Mouse (Mus musculus) liver, embryonic 14.5 days (tissue): Measurements from ENCODE around the gene Gtf2ird1. TPM values are rescaled to one million over a fixed set of nuclear protein-coding genes. Genes with fewer than 3 reads are reported as not detected.

Experiments used
- ATAC-seq: fragments of 200-750 bp; cut with Nextera tagmentation; 2 replicates; pipeline ENCODE4 v1.8.0; 2017; ENCODE audit warnings: moderate number of reproducible peaks, mild to moderate bottlenecking, moderate library complexity; ENCODE audit not compliant: insufficient read depth
- DNase-seq, 3 experiments: peaks; one replicate each; pipeline ENCODE4 v3.0.0-alpha.2; 2012 to 2013; ENCODE audit warnings: low read depth in 3 of 3, low spot score in 3 of 3
- H3K27ac ChIP-seq: fragments of 300-500 bp; sonication (generic); 2 replicates; pipeline ENCODE4 v1.5.1; 2014; ENCODE audit warnings: moderate library complexity, mild to moderate bottlenecking, control low read depth, inconsistent platforms
- H3K27me3 ChIP-seq: fragments of 300-500 bp; sonication (generic); 2 replicates; pipeline ENCODE4 v1.6.1; 2014; ENCODE audit warnings: mild to moderate bottlenecking, low read length, moderate library complexity; ENCODE audit not compliant: control insufficient read depth, insufficient read depth
- H3K36me3 ChIP-seq: fragments of 300-500 bp; sonication (generic); replicated peaks from 2 replicates; pipeline ENCODE4 v1.6.1; 2014; ENCODE audit warnings: low read depth; ENCODE audit not compliant: control insufficient read depth, insufficient read depth
- H3K4me1 ChIP-seq, 2 experiments: fragments of 200-500 bp in 1 of 2; fragments of 300-500 bp in 1 of 2; sonication (generic) in 1 of 2; replicated peaks; 2 replicates each; pipeline ENCODE4 v1.6.1; 2012 to 2014; ENCODE audit warnings: antibody characterized with exemption in 1 of 2, inconsistent platforms in 1 of 2, low read length in 1 of 2; ENCODE audit not compliant: control insufficient read depth in 2 of 2, insufficient read depth in 2 of 2
- H3K4me2 ChIP-seq: fragments of 300-500 bp; sonication (generic); 2 replicates; pipeline ENCODE4 v1.6.1; 2014; ENCODE audit warnings: low read depth, mild to moderate bottlenecking, control low read depth, moderate library complexity
- H3K4me3 ChIP-seq, 2 experiments: fragments of 200-500 bp in 1 of 2; fragments of 300-500 bp in 1 of 2; sonication (generic) in 1 of 2; 2 replicates each; pipeline ENCODE4 v1.5.1; 2012 to 2014; ENCODE audit warnings: low read depth in 2 of 2, low read length in 2 of 2, mild to moderate bottlenecking in 2 of 2, control low read depth in 1 of 2, inconsistent platforms in 1 of 2, moderate library complexity in 1 of 2; ENCODE audit not compliant: insufficient read depth in 1 of 2
- H3K9ac ChIP-seq: fragments of 300-500 bp; sonication (generic); replicated peaks from 2 replicates; pipeline ENCODE4 v1.6.1; 2014; ENCODE audit warnings: mild to moderate bottlenecking, control low read depth, moderate library complexity
- H3K9me3 ChIP-seq: fragments of 300-500 bp; sonication (generic); 2 replicates; pipeline ENCODE4 v1.6.1; 2016; ENCODE audit warnings: low read length, mixed read lengths; ENCODE audit not compliant: control insufficient read depth
- CTCF ChIP-seq: IDR thresholded peaks from 2 replicates; pipeline ENCODE4 v1.5.1; 2016; ENCODE audit warnings: antibody characterized with exemption, low read depth, control low read depth
- EP300 ChIP-seq: IDR thresholded peaks from 2 replicates; pipeline ENCODE4 v1.6.1; 2016; ENCODE audit warnings: antibody characterized with exemption, low read depth
- WGBS: fragments of 180-500 bp; shearing (Covaris S2); extraction: QIAGEN DNeasy Blood & Tissue Kit; methylation state at CpG from one replicate; pipeline ENCODE4 v1.1.7; 2014; ENCODE audit not compliant: insufficient replicate concordance; 5-methylcytosine and 5-hydroxymethylcytosine counted together
- polyA plus RNA-seq, 2 experiments: library from polyadenylated mRNA; depleted of rRNA in 1 of 2; stranded (reverse) in 1 of 2; unstranded in 1 of 2; fragments of >200 nt; fragmentation: Nextera tagmentation in 1 of 2; extraction: Ambion mirVana in 1 of 2; gene quantifications; 2 replicates each; pipeline versions ENCODE4 v1.2.1 to v1.2.3; 2012 to 2014

Gene Gtf2ird1
- polyA plus RNA-seq, 2 experiments: 7.5 to 8.4 TPM

DNA sequence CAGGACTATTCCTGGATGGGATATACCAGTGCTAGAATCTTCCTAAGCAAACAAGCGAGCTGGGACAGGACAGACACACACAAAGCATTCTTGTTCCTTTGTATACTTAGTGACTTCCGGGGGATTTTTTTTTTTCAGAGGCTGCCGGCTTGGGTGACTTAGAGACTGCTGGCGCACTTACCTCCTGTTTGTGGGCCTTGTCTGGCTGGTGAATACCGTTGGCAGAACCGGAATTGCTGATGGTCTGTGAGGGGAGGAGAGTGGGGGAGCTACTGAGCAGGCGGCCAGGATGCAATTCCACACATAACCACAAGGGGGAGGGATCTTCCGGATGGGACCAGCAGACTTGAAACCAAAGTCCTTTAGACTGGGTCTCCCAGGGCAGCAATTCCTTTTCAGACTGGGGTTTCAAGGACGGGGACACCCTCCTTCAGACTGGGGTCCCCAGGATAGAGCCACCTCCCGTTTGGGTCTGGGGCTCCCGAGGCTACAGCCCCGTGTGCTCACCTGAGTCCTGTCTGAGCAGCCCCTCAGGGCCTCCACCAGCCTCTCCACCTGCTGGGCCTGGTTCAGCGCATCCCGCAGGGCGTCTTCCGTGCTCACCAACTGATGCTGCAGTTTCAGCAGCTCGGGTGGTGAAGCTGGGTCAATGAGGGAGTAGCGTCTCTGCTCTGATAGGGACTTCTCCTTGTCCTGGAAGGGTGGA lies 35.3 kb upstream of the Gtf2ird1 start:
- 0 out of 4 replicates have a peak, but pooled peaks cover 0 to 2% of the 10 kb centered on the region in 2 experiments for H3K4me1 ChIP-seq
- no peaks in the 10 kb centered on the region for H3K9me3 ChIP-seq
- peak; percentile 64 to 66 (median 65) for DNase-seq
- no peak overlapping the region for H3K4me2 ChIP-seq
- H3K27ac ChIP-seq: no peak overlapping the region
- TF ChIP-seq CTCF (peak; percentile 97), EP300 (no peak)
- no peaks in the 10 kb centered on the region for H3K27me3 ChIP-seq
- peak; percentile 50; the same call in 1 of the 2 replicates for ATAC-seq
- H3K9ac ChIP-seq: no peak overlapping the region
- 27% methylated on average over 18 of the region's 18 CpGs for WGBS
- no peaks in the 10 kb centered on the region for H3K36me3 ChIP-seq
- no peak overlapping the region for H3K4me3 ChIP-seq

DNA sequence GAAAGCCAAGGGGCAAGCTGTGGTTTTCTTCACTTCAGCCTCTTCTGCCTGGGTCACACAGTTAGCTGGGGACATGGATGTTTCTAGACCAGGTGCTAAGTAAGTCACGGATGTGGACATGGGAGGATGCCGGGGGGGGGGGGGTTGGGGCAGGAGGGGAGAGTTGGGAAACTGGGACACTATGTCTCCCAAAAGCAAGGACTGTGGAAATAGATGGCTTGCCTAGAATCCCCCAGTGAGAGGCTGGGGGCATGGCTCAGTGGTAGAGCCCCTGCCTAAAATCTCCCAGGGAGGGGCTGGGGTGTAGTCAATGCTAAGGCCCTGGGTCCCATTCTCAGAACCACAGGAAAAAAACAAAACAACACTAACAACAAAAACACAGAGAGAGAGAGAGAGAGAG lies 34.7 kb upstream of the Gtf2ird1 start:
- DNase-seq (no peak), ATAC-seq (no peak)
- Histone ChIP-seq H3K27me3 (no peaks in the 10 kb centered on the region), H3K9me3 (no peaks in the 10 kb centered on the region), H3K4me3 (no peak overlapping the region), H3K4me2 (no peak overlapping the region), H3K9ac (no peak overlapping the region), H3K27ac (no peak overlapping the region), H3K4me1 (0 out of 4 replicates have a peak, but pooled peaks cover 0 to 2% of the 10 kb centered on the region in 2 experiments), H3K36me3 (no peaks in the 10 kb centered on the region)
- 52% methylated on average over 2 of the region's 2 CpGs for WGBS
- TF ChIP-seq EP300: no peak
- no peak for TF ChIP-seq CTCF

DNA sequence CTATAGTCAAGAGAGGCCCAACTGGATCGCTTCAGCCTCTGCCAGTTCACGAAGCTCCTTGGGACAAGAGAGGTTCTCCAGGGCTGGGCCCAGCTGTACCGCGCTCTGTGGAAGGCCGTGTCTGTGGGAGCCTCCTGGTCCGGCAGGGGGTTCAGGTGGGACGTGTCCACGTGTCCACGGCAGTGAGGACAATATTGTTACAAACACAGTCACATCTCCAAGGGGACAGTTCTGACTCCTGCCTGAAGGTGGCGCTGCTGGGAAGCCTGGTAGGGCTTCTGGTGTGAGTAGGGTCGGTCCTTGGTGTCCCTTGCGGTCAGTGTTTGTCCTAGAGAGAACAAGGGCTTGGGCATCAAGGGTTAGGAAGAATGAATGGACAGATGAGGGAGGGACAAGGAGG lies 33.9 kb upstream of the Gtf2ird1 start:
- H3K27ac ChIP-seq: no peak overlapping the region
- no peak for ATAC-seq
- H3K4me1 ChIP-seq: 0 out of 4 replicates have a peak, but pooled peaks cover 0 to 2% of the 10 kb centered on the region in 2 experiments
- no peaks in the 10 kb centered on the region for H3K36me3 ChIP-seq
- DNase-seq: no peak
- no peak overlapping the region for H3K9ac ChIP-seq
- TF ChIP-seq CTCF (peak; percentile 80), EP300 (no peak)
- no peak overlapping the region for H3K4me2 ChIP-seq
- no peaks in the 10 kb centered on the region for H3K9me3 ChIP-seq
- H3K4me3 ChIP-seq: no peak overlapping the region
- 73% methylated on average over 12 of the region's 12 CpGs for WGBS
- no peaks in the 10 kb centered on the region for H3K27me3 ChIP-seq

DNA sequence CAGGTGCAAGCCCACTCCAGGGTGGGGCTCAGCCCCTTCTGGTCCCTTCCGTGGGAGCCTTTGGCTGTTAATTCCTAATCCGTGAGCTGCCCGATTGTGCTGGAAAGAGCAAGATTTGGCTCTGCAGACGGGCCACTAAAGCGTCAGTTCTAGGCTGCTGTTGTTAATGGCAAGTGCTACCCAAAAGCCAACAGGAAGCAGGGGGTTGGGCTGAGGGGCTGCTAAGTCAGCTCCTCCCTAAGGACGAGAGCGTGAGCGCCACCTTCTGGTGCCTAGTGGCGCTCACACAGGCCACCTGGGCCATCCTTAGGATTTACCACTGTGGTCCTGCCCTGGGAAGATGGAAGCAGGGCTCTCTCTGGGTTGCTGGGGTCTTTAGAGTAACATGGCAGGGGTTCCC lies 33.1 kb upstream of the Gtf2ird1 start:
- TF ChIP-seq CTCF (peak; percentile 70), EP300 (no peak)
- no peaks in the 10 kb centered on the region for H3K36me3 ChIP-seq
- H3K27me3 ChIP-seq: no peaks in the 10 kb centered on the region
- no peak overlapping the region for H3K9ac ChIP-seq
- no peak overlapping the region for H3K27ac ChIP-seq
- ATAC-seq (no peak), DNase-seq (peak in 2 of 3 experiments; percentile 27 to 30)
- 0 out of 2 replicates have a peak overlapping the region, but pooled peaks have one; percentile 22 for H3K4me2 ChIP-seq
- 13% methylated on average over 9 of the region's 9 CpGs for WGBS
- no peaks in the 10 kb centered on the region for H3K9me3 ChIP-seq
- H3K4me1 ChIP-seq: 0 out of 4 replicates have a peak, but pooled peaks cover 0 to 2% of the 10 kb centered on the region in 2 experiments
- no peak overlapping the region for H3K4me3 ChIP-seq

DNA sequence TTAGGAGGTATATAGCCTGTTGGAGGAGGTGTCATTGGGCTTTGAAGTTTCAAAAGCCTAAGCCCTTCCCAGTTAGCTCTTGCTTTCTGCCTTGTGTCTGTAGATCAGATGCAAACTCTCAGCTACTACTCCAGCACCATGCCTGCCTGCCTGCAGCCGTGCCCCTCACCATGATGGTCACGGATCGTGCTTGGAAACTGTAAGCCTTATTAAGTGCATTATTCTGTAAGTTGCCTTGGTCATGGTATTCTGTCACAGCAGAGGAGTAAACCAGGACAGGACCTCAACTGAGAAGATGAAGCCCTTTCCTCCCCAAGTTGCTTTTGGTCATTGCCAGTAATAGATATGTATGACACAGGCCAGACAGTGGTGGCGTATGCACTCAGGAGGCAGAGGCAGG lies 32.1 kb upstream of the Gtf2ird1 start:
- no peak for ATAC-seq

More for the DNA sequence above, 32.1 kb upstream of the Gtf2ird1 start:
- H3K9me3 ChIP-seq: no peaks in the 10 kb centered on the region
- H3K27ac ChIP-seq: no peak overlapping the region
- no peaks in the 10 kb centered on the region for H3K36me3 ChIP-seq
- WGBS: 85% methylated on average over 4 of the region's 4 CpGs
- H3K4me1 ChIP-seq: 0 out of 4 replicates have a peak, but pooled peaks cover 0 to 2% of the 10 kb centered on the region in 2 experiments
- no peaks in the 10 kb centered on the region for H3K27me3 ChIP-seq
- no peak overlapping the region for H3K4me3 ChIP-seq
- no peak overlapping the region for H3K9ac ChIP-seq
- DNase-seq: no peak
- TF ChIP-seq EP300 (no peak), CTCF (no peak)
- H3K4me2 ChIP-seq: no peak overlapping the region
